Mouse (Mus musculus) C2C12 (cell line): ENCODE data around the gene Slc12a5. TPM values are rescaled to one million over a fixed set of nuclear protein-coding genes. Genes with fewer than 3 reads are reported as not detected.

Experiments used
- H3K27me3 ChIP-seq: one replicate; pipeline ENCODE4 v1.6.1; 2011; ENCODE audit not compliant: control insufficient read depth, insufficient read depth, insufficient read length
- H3K36me3 ChIP-seq: one replicate; pipeline ENCODE4 v1.6.1; 2011; ENCODE audit not compliant: control insufficient read depth, insufficient read depth
- H3K4me3 ChIP-seq: one replicate; pipeline ENCODE4 v1.5.1; 2011; ENCODE audit warnings: mild to moderate bottlenecking, control low read depth; ENCODE audit not compliant: poor library complexity, insufficient read depth, severe bottlenecking
- H3K79me2 ChIP-seq: one replicate; pipeline ENCODE4 v1.6.1; 2011; ENCODE audit not compliant: control insufficient read depth, insufficient read depth
- H3K79me3 ChIP-seq: one replicate; pipeline ENCODE4 v1.6.1; 2011; ENCODE audit warnings: low read depth, control low read depth
- H3ac ChIP-seq: one replicate; pipeline ENCODE3; 2011; ENCODE audit warnings: low read depth; ENCODE audit not compliant: control insufficient read depth, insufficient read length
- CEBPB ChIP-seq: IDR thresholded peaks from one replicate; pipeline ENCODE4 v1.6.1; 2011; ENCODE audit warnings: low read depth, mild to moderate bottlenecking, control low read depth, moderate library complexity
- CTCF ChIP-seq: IDR thresholded peaks from one replicate; pipeline ENCODE4 v1.5.1; 2011; ENCODE audit not compliant: control insufficient read depth, insufficient read depth, insufficient read length
- FOSL1 ChIP-seq: IDR thresholded peaks from one replicate; pipeline ENCODE4 v1.8.0; 2011; ENCODE audit warnings: mild to moderate bottlenecking, low read length; ENCODE audit not compliant: poor library complexity, insufficient read depth, severe bottlenecking
- MAX ChIP-seq: IDR thresholded peaks from one replicate; pipeline ENCODE4 v1.6.1; 2011; ENCODE audit warnings: mild to moderate bottlenecking, control low read depth
- MYOD1 ChIP-seq: IDR thresholded peaks from one replicate; pipeline ENCODE4 v1.6.1; 2011; ENCODE audit warnings: low read depth; ENCODE audit not compliant: control insufficient read depth, insufficient read length
- MYOG ChIP-seq: IDR thresholded peaks from one replicate; pipeline ENCODE4 v1.6.1; 2011; ENCODE audit not compliant: control insufficient read depth, insufficient read length; ENCODE audit errors: extremely low read depth
- USF1 ChIP-seq: IDR thresholded peaks from one replicate; pipeline ENCODE4 v1.6.1; 2011; ENCODE audit warnings: low read depth, mild to moderate bottlenecking, control low read depth, moderate library complexity
- polyA plus RNA-seq: library from polyadenylated mRNA; unstranded; fragments of >200 nt; fragmentation: generic; extraction: Trizol; gene quantifications from one replicate; pipeline ENCODE4 v1.2.1, GENCODE M21; 2012; ENCODE audit warnings: missing spikeins

The Slc12a5 gene
- polyA plus RNA-seq, 1 experiment: 0.12 TPM

DNA sequence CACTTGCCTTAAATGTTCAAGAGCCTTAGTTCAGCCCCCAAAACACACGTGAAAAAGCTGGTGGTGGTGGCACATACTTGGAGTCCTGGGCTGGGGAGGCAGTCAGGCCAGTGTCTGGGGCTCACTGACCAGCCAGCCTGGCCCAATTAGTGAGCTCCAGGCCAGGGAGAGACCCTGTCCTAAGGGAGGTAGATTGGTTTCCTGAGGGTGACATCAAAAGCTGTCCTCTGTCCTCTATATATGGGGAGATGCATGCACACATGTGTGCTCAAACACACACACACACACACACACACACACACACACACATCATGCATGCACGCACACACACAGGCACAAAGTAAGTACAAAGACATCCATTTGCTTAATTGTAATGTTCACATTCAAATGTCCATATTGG lies 83.1 kb downstream of the Slc12a5 start:
- Histone ChIP-seq H3K4me3 (no peak overlapping the region), H3K79me3 (no peaks in the 10 kb centered on the region), H3ac (no peak overlapping the region), H3K27me3 (peaks cover 3% of the 10 kb centered on the region), H3K36me3 (no peaks in the 10 kb centered on the region), H3K79me2 (no peaks in the 10 kb centered on the region)
- no peak for TF ChIP-seq MYOG
- TF ChIP-seq USF1: no peak
- no peak for TF ChIP-seq FOSL1
- TF ChIP-seq MYOD1: no peak
- no peak for TF ChIP-seq CTCF
- no peak for TF ChIP-seq MAX
- no peak for TF ChIP-seq CEBPB

DNA sequence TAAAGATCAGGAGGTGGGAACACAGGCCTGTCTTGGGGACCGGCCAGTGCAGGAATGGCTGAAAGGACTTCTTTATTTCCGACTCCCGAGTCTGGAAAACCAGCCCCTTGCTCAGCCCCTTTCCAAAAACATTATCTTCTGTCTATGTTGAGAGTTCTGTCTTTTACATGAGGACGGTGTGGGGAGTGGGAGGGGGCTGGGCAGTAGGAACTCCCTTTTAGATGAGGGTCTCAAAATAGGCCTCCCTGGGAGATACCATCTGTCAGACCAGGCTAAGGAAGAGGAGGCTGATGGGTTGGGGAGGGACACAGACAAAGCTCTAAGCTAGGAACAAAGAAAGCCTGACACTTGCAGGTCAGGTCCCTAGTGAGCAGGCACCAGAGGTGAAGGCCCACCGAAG lies 88.4 kb downstream of the Slc12a5 start:
- H3K79me2 ChIP-seq: no peaks in the 10 kb centered on the region
- no peaks in the 10 kb centered on the region for H3K36me3 ChIP-seq
- H3K4me3 ChIP-seq: no peak overlapping the region
- no peak overlapping the region for H3ac ChIP-seq
- no peak for TF ChIP-seq CEBPB
- no peaks in the 10 kb centered on the region for H3K79me3 ChIP-seq
- peaks cover 6% of the 10 kb centered on the region for H3K27me3 ChIP-seq

Other genes with a start within 250 kb of the Slc12a5 start
- gene Spint5, start 245.5 kb upstream of the Slc12a5 start, polyA plus RNA-seq: not detected
- 0.13 TPM for gene Wfdc3, start 214.9 kb upstream of the Slc12a5 start, polyA plus RNA-seq
- 47.3 TPM for gene Dnttip1, start 214.8 kb upstream of the Slc12a5 start, polyA plus RNA-seq
- 279 TPM for gene Ube2c, start 190.9 kb upstream of the Slc12a5 start, polyA plus RNA-seq
- 4.7 TPM for gene Tnnc2, start 180.8 kb upstream of the Slc12a5 start, polyA plus RNA-seq
- 19.5 TPM for gene Snx21, start 175.0 kb upstream of the Slc12a5 start, polyA plus RNA-seq
- gene Acot8, start 155.9 kb upstream of the Slc12a5 start, polyA plus RNA-seq: 20.5 TPM
- 2.9 TPM for gene Zswim3, start 155.7 kb upstream of the Slc12a5 start, polyA plus RNA-seq
- 10.0 TPM for gene Zswim1, start 138.1 kb upstream of the Slc12a5 start, polyA plus RNA-seq
- gene Spata25, start 132.3 kb upstream of the Slc12a5 start, polyA plus RNA-seq: not detected
- 160 TPM for gene Ctsa, start 127.9 kb upstream of the Slc12a5 start, polyA plus RNA-seq
- 11.3 TPM for gene Neurl2, start 127.3 kb upstream of the Slc12a5 start, polyA plus RNA-seq
- 13.3 TPM for gene Pltp, start 103.1 kb upstream of the Slc12a5 start, polyA plus RNA-seq
- gene Pcif1, start 81.5 kb upstream of the Slc12a5 start, polyA plus RNA-seq: 46.5 TPM
- gene Zfp335, start 49.0 kb upstream of the Slc12a5 start, polyA plus RNA-seq: 11.7 TPM
- 1.1 TPM for gene Mmp9, start 20.0 kb upstream of the Slc12a5 start, polyA plus RNA-seq
- gene Ncoa5, start 74.1 kb downstream of the Slc12a5 start, polyA plus RNA-seq: 31.2 TPM
- gene Cd40, start 94.8 kb downstream of the Slc12a5 start, polyA plus RNA-seq: 0.27 TPM
- gene 1700025C18Rik, start 129.9 kb downstream of the Slc12a5 start, polyA plus RNA-seq: not detected